Mouse (Mus musculus): ENCODE data around the gene Vill. TPM values are rescaled to one million over a fixed set of nuclear protein-coding genes. Genes with fewer than 3 reads are reported as not detected.

The Vill gene
- total and polyA plus RNA-seq, 2 experiments from 2014 or later = 2.8 to 3.8 TPM

- 0 out of 2 replicates have a peak overlapping the region, but pooled peaks have one; percentile 24 for H3K9ac ChIP-seq (replicated peaks; ENCODE audit: low read length, poor library complexity, severe bottlenecking)
- ATAC-seq (ENCODE audit: low FRiP score) (peak; percentile 62), DNase-seq (ENCODE audit: low spot score) (peak; percentile 75)
- no peaks in the 10 kb centered on the region for H3K27me3 ChIP-seq (ENCODE audit: insufficient read depth, low read length)
- 0 out of 2 replicates have a peak, but pooled peaks cover under 1% of the 10 kb centered on the region for H3K36me3 ChIP-seq (ENCODE audit: insufficient read depth, low read length)
- 50% methylated on average over 19 of the region's 19 CpGs for WGBS
- H3K4me1 ChIP-seq (ENCODE audit: insufficient read depth, low read length) = peaks cover 15% of the 10 kb centered on the region
- peak overlapping the region; percentile 78 for H3K27ac ChIP-seq (ENCODE audit: low read depth, low read length)
- no peak overlapping the region for H3K4me3 ChIP-seq (ENCODE audit: low read depth, low read length)
- no peaks in the 10 kb centered on the region for H3K9me3 ChIP-seq (ENCODE audit: low read length)
- H3K4me2 ChIP-seq (ENCODE audit: low read depth, low read length, poor library complexity, severe bottlenecking) = no peak overlapping the region
- no peak for TF ChIP-seq CTCF (IDR thresholded peaks at IDR 0.05)
Observed at GRCm38 (mm10) chr9:119033111-119033921, 19.3 kb upstream of the Vill start.

DNA sequence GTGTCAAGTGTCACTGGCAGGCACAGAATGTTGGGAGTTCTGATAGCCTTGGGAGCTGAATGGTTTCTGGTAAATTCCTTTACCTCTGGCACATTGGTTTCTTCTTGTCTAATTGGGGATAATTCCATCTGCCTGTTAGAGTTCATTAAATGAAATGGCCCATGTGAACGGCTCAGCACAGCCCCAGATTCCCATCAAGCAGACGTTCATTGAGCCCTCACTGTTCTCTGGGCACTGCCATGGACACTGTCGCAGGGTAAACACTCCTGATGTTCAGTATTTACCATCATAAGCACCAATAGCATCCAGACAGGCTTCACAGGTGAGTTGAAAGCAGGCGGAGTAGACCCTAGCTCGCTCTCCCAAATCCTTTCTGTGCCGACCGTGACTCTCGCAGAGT is 18.5 kb upstream of the Vill start:
- H3K4me1 ChIP-seq (ENCODE audit: insufficient read depth, low read length) = peaks cover 15% of the 10 kb centered on the region
- 66% methylated on average over 8 of the region's 8 CpGs for WGBS
- no peak for TF ChIP-seq CTCF (IDR thresholded peaks at IDR 0.05)

GRCm38 (mm10) chr9:119034676-119035665 is 17.6 kb upstream of the Vill start:
- Histone ChIP-seq H3K27ac (ENCODE audit: low read depth, low read length) (peak overlapping the region; percentile 78), H3K27me3 (ENCODE audit: insufficient read depth, low read length) (no peaks in the 10 kb centered on the region), H3K4me2 (ENCODE audit: low read depth, low read length, poor library complexity, severe bottlenecking) (no peak overlapping the region), H3K9ac (replicated peaks; ENCODE audit: low read length, poor library complexity, severe bottlenecking) (no peak overlapping the region), H3K4me1 (ENCODE audit: insufficient read depth, low read length) (peaks cover 15% of the 10 kb centered on the region), H3K36me3 (ENCODE audit: insufficient read depth, low read length) (0 out of 2 replicates have a peak, but pooled peaks cover 4% of the 10 kb centered on the region), H3K9me3 (ENCODE audit: low read length) (no peaks in the 10 kb centered on the region), H3K4me3 (ENCODE audit: low read depth, low read length) (no peak overlapping the region)
- peak; percentile 49 for DNase-seq (ENCODE audit: low spot score)
- ATAC-seq (ENCODE audit: low FRiP score) = no peak
- WGBS = 49% methylated on average over 29 of the region's 29 CpGs
- no peak for TF ChIP-seq CTCF (IDR thresholded peaks at IDR 0.05)

More for the DNA sequence above, 18.5 kb upstream of the Vill start:
- Histone ChIP-seq H3K9ac (replicated peaks; ENCODE audit: low read length, poor library complexity, severe bottlenecking) (no peak overlapping the region), H3K27me3 (ENCODE audit: insufficient read depth, low read length) (no peaks in the 10 kb centered on the region), H3K9me3 (ENCODE audit: low read length) (no peaks in the 10 kb centered on the region), H3K4me2 (ENCODE audit: low read depth, low read length, poor library complexity, severe bottlenecking) (no peak overlapping the region), H3K4me3 (ENCODE audit: low read depth, low read length) (no peak overlapping the region), H3K27ac (ENCODE audit: low read depth, low read length) (peak overlapping the region; percentile 78), H3K36me3 (ENCODE audit: insufficient read depth, low read length) (0 out of 2 replicates have a peak, but pooled peaks cover 4% of the 10 kb centered on the region)
- DNase-seq (ENCODE audit: low spot score) (peak; percentile 26), ATAC-seq (ENCODE audit: low FRiP score) (no peak)

DNA sequence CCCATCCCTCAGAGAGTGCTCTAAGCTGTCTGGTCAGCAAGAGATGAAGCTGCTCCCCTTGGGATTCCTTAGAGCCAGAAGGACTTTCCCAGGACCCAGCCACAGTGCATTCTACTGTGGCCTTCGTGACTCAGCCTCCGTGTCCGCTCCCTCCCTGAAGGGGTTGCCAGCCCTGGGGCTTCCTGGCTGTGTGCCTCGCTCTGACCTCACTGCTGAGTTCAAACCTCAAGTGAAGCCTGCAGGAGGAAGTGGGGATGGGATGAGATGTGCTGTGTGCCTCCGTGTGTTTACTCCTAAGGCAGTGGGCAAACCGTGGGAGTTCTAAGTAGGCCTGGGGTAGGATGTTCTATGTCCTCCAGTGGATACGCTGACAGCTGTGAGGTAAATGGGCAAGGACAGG is 16.7 kb upstream of the Vill start:
- Histone ChIP-seq H3K4me3 (ENCODE audit: low read depth, low read length) (no peak overlapping the region), H3K4me1 (ENCODE audit: insufficient read depth, low read length) (peaks cover 15% of the 10 kb centered on the region), H3K27ac (ENCODE audit: low read depth, low read length) (no peak overlapping the region), H3K36me3 (ENCODE audit: insufficient read depth, low read length) (peaks cover 4% of the 10 kb centered on the region; the same call in 1 of the 2 replicates), H3K27me3 (ENCODE audit: insufficient read depth, low read length) (no peaks in the 10 kb centered on the region), H3K9me3 (ENCODE audit: low read length) (no peaks in the 10 kb centered on the region), H3K4me2 (ENCODE audit: low read depth, low read length, poor library complexity, severe bottlenecking) (no peak overlapping the region), H3K9ac (replicated peaks; ENCODE audit: low read length, poor library complexity, severe bottlenecking) (no peak overlapping the region)
- no peak for TF ChIP-seq CTCF (IDR thresholded peaks at IDR 0.05)
- no peak for ATAC-seq (ENCODE audit: low FRiP score)
- DNase-seq (ENCODE audit: low spot score) = no peak
- WGBS = 68% methylated on average over 7 of the region's 7 CpGs

DNA sequence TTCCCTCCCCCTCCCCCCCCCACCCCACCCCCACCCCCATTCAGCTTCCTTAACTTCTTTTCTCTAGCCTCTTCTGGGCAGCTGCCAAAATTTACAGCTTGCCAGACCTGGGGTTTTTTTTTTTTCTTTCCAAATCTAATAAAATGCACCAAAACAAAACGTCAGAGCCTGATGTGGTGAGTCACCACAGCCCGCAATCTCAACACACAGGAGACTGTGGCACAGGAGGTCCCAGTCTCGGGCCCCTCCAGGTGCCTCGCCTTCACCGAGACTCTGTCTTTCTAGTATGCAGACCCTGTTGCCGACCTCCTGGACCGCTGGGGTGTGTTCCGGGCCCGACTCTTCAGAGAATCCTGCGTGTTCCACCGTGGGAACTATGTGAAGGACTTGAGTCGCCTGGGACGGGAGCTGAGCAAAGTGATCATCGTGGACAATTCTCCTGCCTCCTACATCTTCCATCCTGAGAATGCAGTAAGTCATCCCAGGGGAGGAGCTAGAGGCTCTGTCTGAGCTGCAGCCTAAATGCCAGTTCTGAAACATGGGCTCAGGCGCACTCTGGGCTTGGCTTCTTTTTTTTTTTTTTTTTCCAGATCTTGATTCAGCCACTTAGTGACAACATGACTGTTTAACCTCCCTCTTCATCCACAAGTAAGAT is 15.4 kb upstream of the Vill start:
- Histone ChIP-seq H3K4me1 (ENCODE audit: insufficient read depth, low read length) (peaks cover 15% of the 10 kb centered on the region), H3K9ac (replicated peaks; ENCODE audit: low read length, poor library complexity, severe bottlenecking) (no peak overlapping the region), H3K27ac (ENCODE audit: low read depth, low read length) (no peak overlapping the region), H3K4me2 (ENCODE audit: low read depth, low read length, poor library complexity, severe bottlenecking) (no peak overlapping the region), H3K4me3 (ENCODE audit: low read depth, low read length) (no peak overlapping the region), H3K36me3 (ENCODE audit: insufficient read depth, low read length) (peaks cover 13% of the 10 kb centered on the region), H3K27me3 (ENCODE audit: insufficient read depth, low read length) (no peaks in the 10 kb centered on the region), H3K9me3 (ENCODE audit: low read length) (no peaks in the 10 kb centered on the region)
- DNase-seq (ENCODE audit: low spot score) (peak; percentile 34), ATAC-seq (ENCODE audit: low FRiP score) (no peak)
- WGBS = 69% methylated on average over 15 of the region's 15 CpGs
- no peak for TF ChIP-seq CTCF (IDR thresholded peaks at IDR 0.05)
